Mouse (Mus musculus) macrophage (primary cell): ENCODE results near the gene Cgref1. TPM values are rescaled to one million over a fixed set of nuclear protein-coding genes. Genes with fewer than 3 reads are reported as not detected.

ENCODE experiments used
- H3K27ac ChIP-seq: fragments of 350-480 bp; formaldehyde crosslinking; 2 replicates; pipeline ENCODE4 v1.9.0; 2021
- H3K36me3 ChIP-seq: fragments of 350-480 bp; formaldehyde crosslinking; 2 replicates; pipeline ENCODE4 v1.9.0; 2021; ENCODE audit errors: inconsistent target
- H3K4me3 ChIP-seq: fragments of 350-480 bp; formaldehyde crosslinking; 2 replicates; pipeline ENCODE4 v1.9.0; 2021; ENCODE audit errors: inconsistent target
- H3K79me2 ChIP-seq: fragments of 350-480 bp; formaldehyde crosslinking; 2 replicates; pipeline ENCODE4 v1.9.0; 2021; ENCODE audit errors: inconsistent target
- WGBS: methylation state at CpG from one replicate; pipeline ENCODE4 v1.1.7; 2026; ENCODE audit warnings: inconsistent platforms; ENCODE audit not compliant: missing documents; 5-methylcytosine and 5-hydroxymethylcytosine counted together
- polyA plus RNA-seq: library from polyadenylated mRNA; stranded (reverse); fragments of 250-400 nt; gene quantifications from 3 replicates; pipeline ENCODE4 v1.2.4, GENCODE M21; 2018; ENCODE audit warnings: inconsistent platforms

Gene Cgref1
- polyA plus RNA-seq, 1 experiment from 2014 or later, result not detected

- 28% methylated on average over 19 of the region's 19 CpGs for WGBS
These were observed 13.9 kb upstream of the Cgref1 start for GRCm38 (mm10) chr5:30959198-30959854.

GRCm38 (mm10) chr5:30957891-30958290 lies 12.5 kb upstream of the Cgref1 start:
- 78% methylated on average over 6 of the region's 6 CpGs for WGBS
- Histone ChIP-seq H3K27ac (no peak overlapping the region), H3K79me2 (peaks cover 27% of the 10 kb centered on the region), H3K4me3 (no peak overlapping the region), H3K36me3 (peaks cover 43% of the 10 kb centered on the region)

More at GRCm38 (mm10) chr5:30959198-30959854, 13.9 kb upstream of the Cgref1 start:
- Histone ChIP-seq H3K27ac (peak overlapping the region; percentile 68), H3K4me3 (peak overlapping the region; percentile 92), H3K79me2 (peaks cover 27% of the 10 kb centered on the region), H3K36me3 (peaks cover 31% of the 10 kb centered on the region)

- Histone ChIP-seq H3K27ac (no peak overlapping the region), H3K36me3 (peaks cover 43% of the 10 kb centered on the region), H3K79me2 (peaks cover 27% of the 10 kb centered on the region), H3K4me3 (no peak overlapping the region)
- 98% methylated on average over 6 of the region's 6 CpGs for WGBS
These were observed 10.4 kb upstream of the Cgref1 start for GRCm38 (mm10) chr5:30955751-30956150.

- Histone ChIP-seq H3K36me3 (peaks cover 43% of the 10 kb centered on the region), H3K79me2 (peaks cover 23% of the 10 kb centered on the region), H3K27ac (no peak overlapping the region), H3K4me3 (no peak overlapping the region)
- 95% methylated on average over 9 of the region's 9 CpGs for WGBS
These were observed 9.2 kb upstream of the Cgref1 start for GRCm38 (mm10) chr5:30954556-30954955.

GRCm38 (mm10) chr5:30954065-30954464 lies 8.7 kb upstream of the Cgref1 start:
- peaks cover 43% of the 10 kb centered on the region for H3K36me3 ChIP-seq
- H3K27ac ChIP-seq, result no peak overlapping the region

GRCm38 (mm10) chr5:30952551-30952950 lies 7.2 kb upstream of the Cgref1 start:
- no peak overlapping the region for H3K4me3 ChIP-seq
- H3K27ac ChIP-seq, result no peak overlapping the region
- H3K79me2 ChIP-seq, result peaks cover 3% of the 10 kb centered on the region
- 88% methylated on average over 5 of the region's 5 CpGs for WGBS
- H3K36me3 ChIP-seq, result peaks cover 32% of the 10 kb centered on the region

More at GRCm38 (mm10) chr5:30954065-30954464, 8.7 kb upstream of the Cgref1 start:
- Histone ChIP-seq H3K79me2 (peaks cover 18% of the 10 kb centered on the region), H3K4me3 (no peak overlapping the region)
- over 99% methylated on average over 6 of the region's 6 CpGs for WGBS

- Histone ChIP-seq H3K36me3 (peaks cover 30% of the 10 kb centered on the region), H3K4me3 (no peak overlapping the region), H3K79me2 (no peaks in the 10 kb centered on the region; the same call in 1 of the 2 replicates), H3K27ac (no peak overlapping the region)
- 89% methylated on average over 6 of the region's 6 CpGs for WGBS
These were observed 6.3 kb upstream of the Cgref1 start for GRCm38 (mm10) chr5:30951706-30952105.

- Histone ChIP-seq H3K36me3 (peaks cover 28% of the 10 kb centered on the region), H3K79me2 (no peaks in the 10 kb centered on the region; the same call in 1 of the 2 replicates), H3K27ac (no peak overlapping the region), H3K4me3 (no peak overlapping the region)
- 100% methylated on average over 2 of the region's 2 CpGs for WGBS
These were observed 5.5 kb upstream of the Cgref1 start for GRCm38 (mm10) chr5:30950922-30951321.

- 82% methylated on average over 4 of the region's 4 CpGs for WGBS
- H3K36me3 ChIP-seq, result peaks cover 23% of the 10 kb centered on the region; the same call in 1 of the 2 replicates
- peak overlapping the region; percentile 35; the same call in 1 of the 2 replicates for H3K27ac ChIP-seq
- peak overlapping the region; percentile 73 for H3K4me3 ChIP-seq
- H3K79me2 ChIP-seq, result no peaks in the 10 kb centered on the region; the same call in 1 of the 2 replicates
These were observed 5.1 kb upstream of the Cgref1 start for GRCm38 (mm10) chr5:30950451-30950850.

- WGBS, result under 1% methylated on average over 30 of the region's 31 CpGs
- H3K79me2 ChIP-seq, result no peaks in the 10 kb centered on the region; the same call in 1 of the 2 replicates
- H3K4me3 ChIP-seq, result peak overlapping the region; percentile 73
- H3K36me3 ChIP-seq, result peaks cover 16% of the 10 kb centered on the region; the same call in 1 of the 2 replicates
- H3K27ac ChIP-seq, result peak overlapping the region; percentile 48
These were observed 4.4 kb upstream of the Cgref1 start for GRCm38 (mm10) chr5:30949654-30950326.

GRCm38 (mm10) chr5:30948620-30949019 lies 3.2 kb upstream of the Cgref1 start:
- WGBS, result 89% methylated on average over 5 of the region's 5 CpGs
- H3K79me2 ChIP-seq, result no peaks in the 10 kb centered on the region; the same call in 1 of the 2 replicates
- no peak overlapping the region for H3K4me3 ChIP-seq
- H3K27ac ChIP-seq, result no peak overlapping the region
- peaks cover 5% of the 10 kb centered on the region; the same call in 1 of the 2 replicates for H3K36me3 ChIP-seq

- 97% methylated on average over 6 of the region's 6 CpGs for WGBS
- H3K4me3 ChIP-seq, result no peak overlapping the region
These were observed 1.0 kb downstream of the Cgref1 start for GRCm38 (mm10) chr5:30944344-30944743.

GRCm38 (mm10) chr5:30943004-30943403 lies 2.4 kb downstream of the Cgref1 start:
- H3K36me3 ChIP-seq, result no peaks in the 10 kb centered on the region
- no peak overlapping the region for H3K27ac ChIP-seq
- 94% methylated on average over 2 of the region's 2 CpGs for WGBS
- H3K4me3 ChIP-seq, result no peak overlapping the region
- no peaks in the 10 kb centered on the region for H3K79me2 ChIP-seq

More at GRCm38 (mm10) chr5:30944344-30944743, 1.0 kb downstream of the Cgref1 start:
- H3K27ac ChIP-seq, result no peak overlapping the region
- no peaks in the 10 kb centered on the region for H3K79me2 ChIP-seq
- H3K36me3 ChIP-seq, result no peaks in the 10 kb centered on the region

GRCm38 (mm10) chr5:30934725-30935461 lies 10.5 kb downstream of the Cgref1 start:
- Histone ChIP-seq H3K4me3 (no peak overlapping the region), H3K36me3 (no peaks in the 10 kb centered on the region), H3K79me2 (no peaks in the 10 kb centered on the region), H3K27ac (no peak overlapping the region)
- 94% methylated on average over 5 of the region's 5 CpGs for WGBS
